Comparison of ENCODE assay signal across 21 mouse cellular contexts in genomic region chr10:118081636-118082166, GRCm38 (mm10). TPM values are rescaled to one million over a fixed set of nuclear protein-coding genes. Genes with fewer than 3 reads are reported as not detected.
DNase-seq lines count a peak whose midpoint lies in the region; ATAC-seq and TF ChIP-seq lines count a peak whose summit lies in the region.
"Had no signal": no experiment of that assay in that cellular context is flagged by ENCODE, and none has a peak within 500 bp of the region (broad histone marks: within the 10 kb centered on the region; RNA-seq: fewer than 3 reads in every experiment).

No protein-coding gene starts in this region.

- H3K9ac ChIP-seq in liver, adult 2 months (ENCODE audit: low read depth, low read length): no peak overlapping the region
- H3K9ac ChIP-seq in liver, postnatal 0 days (replicated peaks): no peak overlapping the region
- H3K9ac ChIP-seq: forebrain, embryonic 13.5 days; hindbrain, embryonic 12.5 days; hindbrain, embryonic 15.5 days; intestine, embryonic 15.5 days had no signal

- no peak for TF ChIP-seq CTCF in liver, adult 2 months (IDR thresholded peaks at IDR 0.05; ENCODE audit: low read depth, low read length)
- TF ChIP-seq CTCF in liver, postnatal 0 days (IDR thresholded peaks at IDR 0.05; ENCODE audit: low read depth): no peak

- no peak for ATAC-seq in liver, postnatal 0 days
- ATAC-seq: forebrain, embryonic 13.5 days; forebrain, embryonic 16.5 days; intestine, embryonic 15.5 days; Patski had no signal

- H3K4me3 ChIP-seq in liver, adult 2 months (ENCODE audit: insufficient read depth, low read depth, low read length): no peak overlapping the region
- no peak overlapping the region for H3K4me3 ChIP-seq in liver, postnatal 0 days (ENCODE audit: low read depth, low read length)
- H3K4me3 ChIP-seq in macrophage (ENCODE audit: inconsistent target): no peak overlapping the region
- H3K4me3 ChIP-seq: forebrain, embryonic 10.5 days; forebrain, embryonic 13.5 days; heart, adult 2 months; heart, embryonic 10.5 days; hindbrain, embryonic 12.5 days; hindbrain, embryonic 15.5 days; intestine, embryonic 15.5 days had no signal

- H3K27me3 ChIP-seq in liver, adult 2 months (ENCODE audit: control insufficient read depth, insufficient read depth, low read length): no peaks in the 10 kb centered on the region
- no peaks in the 10 kb centered on the region for H3K27me3 ChIP-seq in liver, postnatal 0 days (ENCODE audit: insufficient read depth, low read length)
- H3K27me3 ChIP-seq: forebrain, embryonic 13.5 days; hindbrain, embryonic 12.5 days; hindbrain, embryonic 15.5 days; intestine, embryonic 15.5 days; Patski had no signal

- no peak overlapping the region for H3K4me2 ChIP-seq in liver, postnatal 0 days (ENCODE audit: low read depth, low read length)
- H3K4me2 ChIP-seq: forebrain, embryonic 13.5 days; hindbrain, embryonic 12.5 days; hindbrain, embryonic 15.5 days; intestine, embryonic 15.5 days had no signal

- H3K9me3 ChIP-seq in liver, postnatal 0 days (ENCODE audit: low read length): no peaks in the 10 kb centered on the region
- H3K9me3 ChIP-seq: forebrain, embryonic 13.5 days; heart, embryonic 10.5 days; hindbrain, embryonic 12.5 days; hindbrain, embryonic 15.5 days; intestine, embryonic 15.5 days had no signal

- H3K36me3 ChIP-seq in liver, adult 2 months (ENCODE audit: control insufficient read depth, insufficient read depth, low read length): no peaks in the 10 kb centered on the region
- H3K36me3 ChIP-seq in liver, postnatal 0 days (replicated peaks; ENCODE audit: insufficient read depth, low read length): no peaks in the 10 kb centered on the region
- no peaks in the 10 kb centered on the region for H3K36me3 ChIP-seq in macrophage (ENCODE audit: inconsistent target)
- H3K36me3 ChIP-seq: forebrain, embryonic 10.5 days; heart, embryonic 10.5 days; hindbrain, embryonic 12.5 days; hindbrain, embryonic 15.5 days; intestine, embryonic 15.5 days had no signal

- peak overlapping the region; percentile 39; the same call in 1 of the 2 replicates for H3K27ac ChIP-seq in liver, adult 2 months (replicated peaks; ENCODE audit: insufficient read depth, low read depth, low read length)
- no peak overlapping the region for H3K27ac ChIP-seq in liver, postnatal 0 days (ENCODE audit: low read depth)
- 0 out of 2 replicates have a peak overlapping the region, but pooled peaks have one; percentile 5 for H3K27ac ChIP-seq in macrophage
- H3K27ac ChIP-seq: forebrain, embryonic 10.5 days; forebrain, embryonic 13.5 days; heart, adult 2 months; heart, embryonic 10.5 days; hindbrain, embryonic 12.5 days; hindbrain, embryonic 15.5 days; intestine, embryonic 15.5 days had no signal

- H3K79me2 ChIP-seq in liver, adult 2 months (ENCODE audit: control insufficient read depth, insufficient read depth, low read length): no peaks in the 10 kb centered on the region
- H3K79me2 ChIP-seq in macrophage (ENCODE audit: inconsistent target): no peaks in the 10 kb centered on the region

- DNase-seq in liver, adult 2 months (ENCODE audit: extremely low read depth, low read depth, low spot score): peak; percentile 28
- no peak for DNase-seq in liver, postnatal 0 days
- peak; percentile 56 to 58 for DNase-seq in B cell, adult 2 months
- no peak for DNase-seq in gastrocnemius, postnatal 14 days
- DNase-seq in adrenal gland, postnatal 14 days: no peak
- DNase-seq: adrenal gland, postnatal 10 days; cerebellum, adult 11-12 months; cerebellum, adult 9-10 months; cerebellum, postnatal 14 days; gastrocnemius, postnatal 10 days; heart, adult 2 months; kidney, adult 11 months had no signal

- TF ChIP-seq EP300 in liver, postnatal 0 days (IDR thresholded peaks at IDR 0.05; ENCODE audit: low read depth): no peak

- no peaks in the 10 kb centered on the region for H3K4me1 ChIP-seq in liver, adult 2 months (ENCODE audit: control insufficient read depth, insufficient read depth, low read length)
- 0 out of 2 replicates have a peak, but pooled peaks cover 2% of the 10 kb centered on the region for H3K4me1 ChIP-seq in liver, postnatal 0 days (ENCODE audit: insufficient read depth)
- H3K4me1 ChIP-seq: forebrain, embryonic 10.5 days; forebrain, embryonic 13.5 days; heart, embryonic 10.5 days; hindbrain, embryonic 12.5 days; hindbrain, embryonic 15.5 days; intestine, embryonic 15.5 days had no signal

- no peak for TF ChIP-seq POLR2A in liver, adult 2 months (IDR thresholded peaks at IDR 0.05; ENCODE audit: extremely low read depth, insufficient read depth, low read length)

- WGBS in liver, adult 2 months: 88% methylated on average over 5 of the region's 5 CpGs
- 76% methylated on average over 5 of the region's 5 CpGs for WGBS in liver, postnatal 0 days (ENCODE audit: insufficient replicate concordance)
- 79% methylated on average over 5 of the region's 5 CpGs for WGBS in macrophage (ENCODE audit: missing documents)

- intact Hi-C loops in gastrocnemius, postnatal 14 days (cut with DNase I; ENCODE audit: low total_unique reads): no loop called here

RNA-seq across cellular contexts. Expression of gene Mdm1, which starts 59.9 kb away (rescaled TPM):
- total RNA-seq in liver, adult 2 months (2014; rRNA removed): 0.94 and 1.1 TPM in 2 replicates
- polyA plus RNA-seq in liver, adult 2 months (2012; rRNA removed): 0.35 and 0.49 TPM in 2 replicates
- 4.3 and 4.7 TPM in 2 replicates for polyA plus RNA-seq in liver, postnatal 0 days (2015; fragmentation: Nextera tagmentation; extraction: Ambion mirVana)
- total RNA-seq in macrophage (2018; cell fraction: chromatin; rRNA removed): 10 to 100 TPM in 17 of 26 experiments, 1 to 10 TPM in 9; 2.6 to 22.4 (median 12.4) TPM
- 1 to 10 TPM; 1.5 to 4.7 (median 3.0) TPM for total RNA-seq in macrophage (2018; cell fraction: cytosol; rRNA removed)
- 10 to 100 TPM in 8 of 26 experiments, 1 to 10 TPM in 18; 1.9 to 23.4 (median 8.5) TPM for total RNA-seq in macrophage (2018; cell fraction: nucleus; rRNA removed)
- polyA plus RNA-seq in macrophage (2018): 3.3 to 6.4 TPM (median 4.7 TPM) in 3 replicates
- total RNA-seq in gastrocnemius, postnatal 14 days (2021): 1 to 10 TPM; 1.9 to 2.8 TPM
- 15.7 and 17.6 TPM in 2 replicates for total RNA-seq in adrenal gland, postnatal 14 days (2021)

Comparison
In these comparisons a context has a peak if more than half of its experiments do, and no peak if none do; other contexts are left out.
1. DNase-seq: peak in liver, adult 2 months (single experiment) and B cell, adult 2 months (2 of 2); none in liver, postnatal 0 days (single experiment), gastrocnemius, postnatal 14 days (single experiment) and adrenal gland, postnatal 14 days (single experiment).